9 mouse cellular contexts compared by ENCODE assay signal in genomic region chr8:25439971-25440370, GRCm38 (mm10).
A peak's percentile ranks its signal among the peaks of the same experiment; 100 is the strongest.
DNase-seq lines count a peak whose midpoint lies in the region; ATAC-seq and TF ChIP-seq lines count a peak whose summit lies in the region.
"Had no signal": no experiment of that assay in that cellular context is flagged by ENCODE, and none has a peak within 500 bp of the region (broad histone marks: within the 10 kb centered on the region; RNA-seq: fewer than 3 reads in every experiment).

No protein-coding gene starts in this region.

- H3K4me1 ChIP-seq in thymus, adult 2 months (replicated peaks; ENCODE audit: control insufficient read depth, insufficient read depth, low read length), result no peaks in the 10 kb centered on the region; the same call in 1 of the 2 replicates
- 0 out of 2 replicates have a peak, but pooled peaks cover 3% of the 10 kb centered on the region for H3K4me1 ChIP-seq in stomach, postnatal 0 days (replicated peaks; ENCODE audit: control insufficient read depth, insufficient read depth)

- H3K27ac ChIP-seq in thymus, adult 2 months (ENCODE audit: control insufficient read depth, insufficient read depth, low read length), result no peak overlapping the region
- H3K27ac ChIP-seq in stomach, postnatal 0 days (replicated peaks), result no peak overlapping the region

- H3K27me3 ChIP-seq in thymus, adult 2 months (ENCODE audit: control insufficient read depth, insufficient read depth, low read length), result peaks cover 3% of the 10 kb centered on the region; the same call in 1 of the 2 replicates
- H3K27me3 ChIP-seq in stomach, postnatal 0 days (ENCODE audit: control insufficient read depth, insufficient read depth, low read length), result no peaks in the 10 kb centered on the region

- no peak overlapping the region for H3K4me2 ChIP-seq in stomach, postnatal 0 days (replicated peaks; ENCODE audit: low read depth)

- no peak for TF ChIP-seq POLR2A in thymus, adult 2 months (IDR thresholded peaks at IDR 0.05; ENCODE audit: control insufficient read depth, extremely low read depth, insufficient read depth, low read length, poor library complexity)

- TF ChIP-seq CTCF in thymus, adult 2 months (IDR thresholded peaks at IDR 0.05; ENCODE audit: borderline replicate concordance, control insufficient read depth, extremely low read depth, insufficient read depth, low read length, poor library complexity), result no peak
- no peak for TF ChIP-seq CTCF in stomach, postnatal 0 days (IDR thresholded peaks at IDR 0.05; ENCODE audit: low read depth)

- WGBS in thymus, adult 2 months, result 13% methylated on average over 12 of the region's 12 CpGs
- 48% methylated on average over 12 of the region's 12 CpGs for WGBS in stomach, postnatal 0 days

- no peak overlapping the region for H3K9ac ChIP-seq in stomach, postnatal 0 days (ENCODE audit: low read length)

- peak; percentile 25 for DNase-seq in embryo, embryonic 9.5 days (ENCODE audit: extremely low spot score)
- no peak for DNase-seq in embryo, embryonic 11 days
- DNase-seq in thymus, postnatal 0 days (ENCODE audit: low spot score), result peak; percentile 9
- DNase-seq in thymus, adult 2 months, result no peak
- DNase-seq in kidney, postnatal 10 days, result peak; percentile 63
- DNase-seq in stomach, postnatal 0 days (ENCODE audit: low spot score), result no peak
- no peak for DNase-seq in thymus, adult 18-20 months
- no peak for DNase-seq in layer of hippocampus, adult 9-11 months

- H3K4me3 ChIP-seq in thymus, adult 2 months (ENCODE audit: control insufficient read depth, insufficient read depth, low read length), result no peak overlapping the region
- H3K4me3 ChIP-seq in stomach, postnatal 0 days (ENCODE audit: low read depth, low read length), result no peak overlapping the region
- H3K4me3 ChIP-seq: myocyte had no signal

- no peak for TF ChIP-seq EP300 in stomach, postnatal 0 days (optimal IDR thresholded peaks at IDR 0.05)

- H3K36me3 ChIP-seq in thymus, adult 2 months (ENCODE audit: control insufficient read depth, insufficient read depth, low read length), result no peaks in the 10 kb centered on the region
- H3K36me3 ChIP-seq in stomach, postnatal 0 days (ENCODE audit: control insufficient read depth, insufficient read depth, low read length), result no peaks in the 10 kb centered on the region

- no peaks in the 10 kb centered on the region for H3K9me3 ChIP-seq in stomach, postnatal 0 days (ENCODE audit: control insufficient read depth, low read length)

- ATAC-seq in stomach, postnatal 0 days (ENCODE audit: low FRiP score, low TSS enrichment), result peak; percentile 21; the same call in 1 of the 2 replicates

Comparison
In these comparisons a context has a peak if more than half of its experiments do, and no peak if none do; other contexts are left out.
1. DNase-seq: peak in embryo, embryonic 9.5 days (single experiment), thymus, postnatal 0 days (single experiment) and kidney, postnatal 10 days (single experiment); none in embryo, embryonic 11 days (single experiment), thymus, adult 2 months (single experiment), stomach, postnatal 0 days (single experiment), thymus, adult 18-20 months (0 of 2) and layer of hippocampus, adult 9-11 months (single experiment).